Mouse (Mus musculus): Measurements from ENCODE around the gene Tbxas1. TPM values are rescaled to one million over a fixed set of nuclear protein-coding genes. Genes with fewer than 3 reads are reported as not detected.

The Tbxas1 gene
- total RNA-seq, 2 experiments from 2014 or later: 2.4 to 3.3 TPM

GRCm38 (mm10) chr6:38921810-38922116, 46.6 kb downstream of the Tbxas1 start:
- DNase-seq (ENCODE audit: low spot score in 2 of 2): no peak

DNA sequence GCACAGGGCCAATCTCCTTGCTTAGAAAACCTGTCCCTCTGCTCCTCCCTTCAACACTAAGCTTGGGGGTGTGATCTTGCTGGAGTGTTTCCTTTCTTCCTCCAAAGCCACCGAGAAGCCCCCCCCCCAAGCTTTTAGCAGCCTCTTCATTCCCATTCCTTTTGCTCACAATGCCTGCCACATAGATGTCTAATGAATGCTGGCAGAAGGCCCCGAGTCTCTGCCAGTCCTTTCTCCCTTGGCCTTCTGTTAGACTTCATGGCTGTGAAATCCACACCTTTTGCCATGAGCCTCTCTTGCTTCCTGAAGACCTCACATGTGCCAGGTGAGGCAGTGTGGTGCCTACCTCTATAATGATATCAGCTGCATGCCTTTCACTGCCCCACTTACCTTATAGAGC, 47.3 kb downstream of the Tbxas1 start:
- no peak for DNase-seq (ENCODE audit: low spot score in 2 of 2)

GRCm38 (mm10) chr6:38923450-38923849, 48.2 kb downstream of the Tbxas1 start:
- no peak for DNase-seq (ENCODE audit: low spot score in 2 of 2)

DNA sequence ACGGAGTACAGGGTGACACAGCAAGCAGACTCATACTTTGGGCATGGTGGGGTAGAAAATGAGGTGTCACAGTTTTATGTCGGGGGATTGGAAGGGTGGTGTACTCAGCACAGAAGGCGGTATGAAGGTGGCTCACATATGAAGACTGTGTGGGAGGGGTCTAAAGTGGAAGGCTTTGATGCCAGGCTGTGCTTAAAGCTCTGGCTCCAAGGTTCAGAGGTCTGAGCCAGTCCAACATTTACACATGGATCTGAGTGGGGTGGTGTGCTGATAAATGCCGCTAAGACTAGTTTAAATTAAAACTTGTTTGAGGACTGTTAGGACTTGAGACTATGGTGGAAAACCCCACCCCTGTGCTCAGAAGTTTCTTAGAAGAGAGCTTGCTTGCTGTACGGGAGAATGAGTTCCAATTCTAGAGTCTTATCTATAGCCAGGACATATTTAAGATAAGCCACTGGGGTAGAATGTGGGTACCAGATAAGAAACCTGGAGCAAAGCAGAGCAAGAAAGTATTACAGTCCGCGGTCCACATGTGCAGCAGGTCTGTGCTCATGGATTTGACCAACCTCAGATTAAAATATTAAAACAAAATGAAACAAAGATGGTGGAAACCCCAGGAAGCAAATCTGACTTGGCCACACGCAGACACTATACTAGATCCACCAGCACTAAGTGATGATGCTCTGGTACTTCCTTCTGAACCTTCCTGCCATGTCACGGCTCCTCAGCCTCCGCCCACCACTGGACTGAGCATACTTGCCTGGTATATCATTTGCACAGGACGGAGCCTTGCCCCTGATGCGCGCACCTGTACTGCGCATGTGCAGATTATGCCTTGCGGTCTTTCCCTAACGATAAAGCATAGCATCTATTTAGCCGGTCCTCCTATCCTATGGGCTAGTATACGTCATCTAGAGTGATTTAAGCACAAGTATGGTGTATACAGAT, 48.9 kb downstream of the Tbxas1 start:
- no peak for DNase-seq (ENCODE audit: low spot score in 2 of 2)

DNA sequence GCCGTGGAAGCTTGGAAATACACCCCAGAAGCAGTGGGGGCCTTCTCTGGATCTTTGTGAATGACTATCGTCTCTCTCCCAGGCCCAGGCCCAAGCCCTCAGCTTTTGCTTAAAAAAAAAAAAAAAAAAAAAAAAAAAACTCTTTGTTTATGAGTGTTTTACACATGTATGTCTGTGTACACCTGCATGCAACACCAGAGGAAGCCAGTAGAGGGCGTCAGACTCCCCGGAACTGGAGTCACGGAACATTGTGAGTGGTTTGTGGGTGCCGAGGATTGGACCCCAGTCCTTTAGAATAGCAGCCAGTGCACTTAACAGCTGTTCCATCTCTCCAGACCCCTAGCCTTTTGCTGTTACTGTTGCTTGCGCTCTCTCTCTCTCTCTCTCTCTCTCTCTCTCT, 50.5 kb downstream of the Tbxas1 start:
- DNase-seq (ENCODE audit: low spot score in 2 of 2): no peak

DNA sequence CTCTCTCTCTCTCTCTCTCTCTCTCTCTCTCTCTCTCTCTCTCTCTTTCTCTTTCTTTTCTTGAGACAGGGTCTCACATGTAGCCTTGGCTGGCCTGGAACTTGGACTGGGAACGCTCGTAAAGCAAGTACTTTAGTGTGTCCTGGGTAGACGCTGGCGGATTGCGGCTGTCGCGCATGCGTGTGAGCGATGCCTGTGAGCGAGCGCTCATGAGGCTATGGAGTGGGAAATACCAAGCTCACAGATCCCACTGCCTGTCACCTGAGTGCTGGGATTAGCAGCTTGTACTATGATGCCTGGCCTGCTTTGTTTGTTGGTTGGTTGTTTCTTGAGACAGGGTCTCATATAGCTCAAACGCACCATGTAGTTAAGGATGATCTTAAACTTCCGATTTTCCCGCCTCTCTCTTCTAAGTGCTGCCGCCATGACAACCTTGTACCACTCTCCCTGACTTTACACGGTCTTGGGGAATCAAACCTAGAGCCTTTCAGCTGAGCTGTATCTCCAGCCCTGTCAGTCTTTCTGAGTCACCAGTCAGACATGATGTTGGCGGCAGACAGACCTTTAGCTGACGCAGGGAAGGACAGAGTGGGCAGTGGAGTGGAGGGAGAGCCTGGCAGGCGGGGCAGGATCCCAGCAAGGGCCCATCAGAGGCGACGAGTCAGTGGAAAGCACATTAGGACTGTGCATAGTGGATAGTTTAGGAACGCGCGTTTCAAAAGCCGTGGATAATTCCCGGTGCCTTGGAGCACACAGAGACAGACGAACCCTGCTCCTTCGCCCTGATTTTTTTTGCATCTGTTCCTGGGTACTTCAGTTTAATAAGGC, 51.1 kb downstream of the Tbxas1 start:
- DNase-seq (ENCODE audit: low spot score in 2 of 2): peak in 1 of 2 experiments; percentile 32

DNA sequence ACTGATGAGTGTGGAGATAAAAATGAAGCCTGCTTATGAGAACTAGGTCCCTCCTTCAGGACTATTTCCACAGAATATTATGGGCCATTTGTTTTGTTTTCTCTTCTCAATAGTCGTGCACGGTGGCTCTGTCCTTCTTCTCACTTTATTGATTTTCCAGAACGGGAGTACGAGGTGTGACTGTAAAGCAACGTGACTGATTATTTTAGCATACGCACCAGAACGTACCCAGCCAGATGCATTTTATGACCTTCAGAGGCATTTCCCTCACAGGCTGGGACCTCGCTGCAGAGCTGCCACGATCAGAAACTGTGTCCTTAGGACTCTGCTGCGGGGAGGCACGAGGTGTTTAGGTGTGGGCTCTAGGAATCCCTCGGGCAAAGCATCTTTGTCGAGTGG, 51.8 kb downstream of the Tbxas1 start:
- DNase-seq (ENCODE audit: low spot score in 2 of 2): no peak

GRCm38 (mm10) chr6:38928489-38928888, 53.3 kb downstream of the Tbxas1 start:
- no peak for DNase-seq (ENCODE audit: low spot score in 2 of 2)

GRCm38 (mm10) chr6:38936009-38936408, 60.8 kb downstream of the Tbxas1 start:
- DNase-seq (ENCODE audit: low spot score in 2 of 2): no peak

DNA sequence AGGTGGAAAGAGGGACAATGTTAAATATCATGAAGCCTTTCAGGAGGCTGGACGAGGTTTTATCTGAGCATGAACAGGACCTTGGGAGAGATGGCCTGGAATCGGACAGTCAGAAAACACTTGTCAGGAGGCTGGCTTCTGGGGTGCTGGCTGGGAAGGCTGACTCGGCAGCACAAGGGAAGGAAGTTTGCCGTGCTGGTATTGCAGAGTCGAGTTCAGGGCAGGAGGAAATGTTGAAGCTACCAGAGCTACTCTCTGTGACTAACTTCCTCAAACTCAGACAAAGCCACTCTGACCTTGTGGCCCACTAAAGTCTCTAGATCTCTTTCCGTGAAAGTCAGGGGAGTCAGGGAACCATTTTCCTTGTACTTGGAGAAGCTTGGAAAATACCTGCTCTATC, 63.2 kb downstream of the Tbxas1 start:
- no peak for DNase-seq (ENCODE audit: low spot score in 2 of 2)

- DNase-seq (ENCODE audit: low spot score in 2 of 2): no peak
These were observed 63.9 kb downstream of the Tbxas1 start for GRCm38 (mm10) chr6:38939096-38939495.

DNA sequence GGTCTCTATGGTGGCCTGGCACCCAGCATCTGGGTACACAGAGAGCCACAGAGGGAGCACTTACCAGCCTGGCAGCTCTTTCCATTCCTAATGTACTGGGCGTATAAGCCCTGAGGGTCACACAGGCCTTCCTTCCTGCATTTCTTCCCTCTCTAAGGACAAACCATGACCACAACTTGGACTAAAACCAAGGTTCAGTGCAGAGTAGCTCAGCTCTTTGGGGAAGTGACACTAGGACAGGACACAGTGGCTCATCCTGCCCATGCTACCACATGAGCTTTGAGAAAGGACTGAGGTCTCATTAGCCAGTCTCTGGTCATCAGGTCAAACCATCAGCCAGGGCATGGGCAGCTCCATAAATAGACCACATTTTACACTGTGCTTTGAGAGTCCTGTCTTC, 65.8 kb downstream of the Tbxas1 start:
- DNase-seq (ENCODE audit: low spot score in 2 of 2): no peak

DNA sequence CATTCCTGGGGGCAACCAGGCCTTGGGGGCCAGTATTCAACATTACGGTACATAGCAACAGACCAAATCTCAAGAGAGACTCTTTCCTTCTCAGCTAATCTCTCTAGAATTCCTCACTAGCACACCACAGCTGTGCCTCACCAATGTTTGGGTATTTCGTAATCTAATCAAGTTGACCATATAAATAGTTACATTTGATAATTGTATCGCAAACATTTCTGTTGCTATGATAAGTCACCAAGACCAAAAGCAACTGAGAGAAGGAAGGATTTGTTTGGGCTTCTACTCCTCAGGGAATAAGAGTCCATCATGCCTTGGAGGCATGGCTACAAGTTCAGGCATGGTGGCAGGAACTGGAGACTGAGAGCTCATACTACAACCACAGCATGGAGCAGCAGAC, 67.6 kb downstream of the Tbxas1 start:
- no peak for DNase-seq (ENCODE audit: low spot score in 2 of 2)

- DNase-seq (ENCODE audit: low spot score in 2 of 2): no peak
These were observed 69.2 kb downstream of the Tbxas1 start for GRCm38 (mm10) chr6:38944392-38944791.

GRCm38 (mm10) chr6:38944826-38945225, 69.6 kb downstream of the Tbxas1 start:
- DNase-seq (ENCODE audit: low spot score in 2 of 2): no peak

DNA sequence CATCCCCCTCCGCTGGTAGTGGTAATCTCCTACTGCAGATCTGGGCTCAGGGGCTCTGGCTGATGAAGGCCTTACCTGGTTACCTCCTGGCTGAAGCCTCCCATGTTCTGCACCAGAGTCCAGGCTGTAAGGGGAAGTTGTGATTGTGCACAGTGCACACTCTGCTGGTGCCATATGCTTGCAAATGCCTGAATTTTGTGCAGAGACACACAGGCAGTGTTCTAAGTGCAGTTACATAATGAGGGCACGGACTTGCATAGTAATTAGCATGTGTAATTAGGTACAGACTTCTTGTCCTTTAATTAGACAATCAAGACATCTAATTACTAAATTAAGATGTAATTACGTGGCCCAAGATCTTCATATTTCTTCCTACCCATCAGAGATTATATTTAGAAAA, 70.5 kb downstream of the Tbxas1 start:
- no peak for DNase-seq (ENCODE audit: low spot score in 2 of 2)

DNA sequence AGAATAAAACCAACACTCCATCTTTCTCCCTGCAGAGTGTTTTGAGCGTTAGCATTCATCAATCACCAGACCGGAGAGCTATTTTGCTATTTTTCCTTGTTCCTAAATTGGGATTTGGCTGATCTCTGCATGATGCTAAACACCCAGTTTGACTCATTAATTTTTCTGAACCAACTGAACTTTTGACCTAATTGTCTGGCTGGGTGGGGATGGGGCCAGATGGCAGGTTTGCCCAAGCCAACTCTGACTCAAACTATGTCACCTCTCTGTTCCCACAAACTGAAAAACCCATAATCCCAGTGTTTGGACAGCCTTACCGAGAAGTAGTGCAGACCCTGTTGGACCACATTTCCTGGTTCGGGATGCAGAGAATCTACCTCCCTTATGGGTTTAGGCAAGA, 72.1 kb downstream of the Tbxas1 start:
- DNase-seq (ENCODE audit: low spot score in 2 of 2): no peak

GRCm38 (mm10) chr6:38949683-38950161, 74.5 kb downstream of the Tbxas1 start:
- no peak for DNase-seq (ENCODE audit: low spot score in 2 of 2)

DNA sequence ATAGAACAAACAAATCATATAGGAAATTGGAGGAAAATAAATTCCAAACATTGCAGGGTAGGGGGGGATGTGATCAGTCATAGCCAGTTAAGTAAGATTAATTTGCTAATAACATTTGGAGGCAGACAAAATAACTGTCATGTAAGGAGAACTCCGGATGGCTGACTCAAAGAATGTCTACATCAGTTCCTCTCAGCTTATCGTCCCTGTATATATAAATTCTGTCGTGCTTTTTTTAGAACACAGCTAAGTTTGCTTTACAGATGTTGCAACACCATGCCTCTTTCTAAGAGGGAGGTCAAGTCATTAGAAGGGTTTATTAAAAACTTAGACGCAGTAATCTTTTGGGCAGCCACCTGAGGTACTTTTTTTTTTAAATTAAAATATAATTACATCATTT, 75.1 kb downstream of the Tbxas1 start:
- DNase-seq (ENCODE audit: low spot score in 2 of 2): no peak

DNA sequence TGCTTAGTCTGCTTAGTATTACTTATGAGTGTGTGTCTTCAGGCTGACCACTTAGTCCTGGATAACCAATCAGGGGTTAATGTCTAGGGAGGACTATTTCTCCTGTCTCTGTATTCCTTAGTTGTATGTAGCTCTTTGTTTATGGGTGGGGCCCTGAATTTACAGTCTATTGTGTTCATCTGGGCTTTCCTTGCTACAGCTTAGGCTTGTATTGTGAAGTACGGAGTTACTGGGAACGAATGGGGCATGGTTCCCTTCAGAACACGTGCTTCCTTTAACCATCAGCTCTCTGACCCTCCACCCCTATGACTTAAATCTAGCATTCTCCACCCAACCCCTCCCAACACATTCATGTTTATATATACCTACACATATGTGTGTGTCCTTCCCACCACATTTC, 75.6 kb downstream of the Tbxas1 start:
- no peak for DNase-seq (ENCODE audit: low spot score in 2 of 2)

GRCm38 (mm10) chr6:38956641-38957040, 81.4 kb downstream of the Tbxas1 start:
- DNase-seq (ENCODE audit: low spot score in 2 of 2): no peak

DNA sequence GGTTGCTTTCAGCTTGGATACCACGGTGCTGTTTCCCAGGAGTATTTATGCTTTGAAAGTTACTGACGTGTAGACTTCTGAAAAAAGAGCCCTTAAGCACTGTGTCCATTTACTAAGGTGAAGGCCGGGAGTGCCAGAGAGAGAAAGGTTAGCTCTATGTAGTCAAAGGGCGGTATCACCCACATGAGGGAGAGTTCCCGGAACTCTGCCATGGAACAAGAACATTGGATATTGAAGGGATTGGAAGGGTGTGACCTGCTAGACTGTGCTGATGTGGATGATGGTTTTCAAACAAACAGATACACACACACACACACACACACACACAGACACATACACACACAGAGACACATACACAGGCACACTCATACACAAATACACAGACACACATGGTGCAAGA, 82.0 kb downstream of the Tbxas1 start:
- no peak for DNase-seq (ENCODE audit: low spot score in 2 of 2)
